Mouse (Mus musculus): ENCODE results near the gene Lsamp. TPM values are rescaled to one million over a fixed set of nuclear protein-coding genes. Genes with fewer than 3 reads are reported as not detected.

Lsamp gene
- total RNA-seq, 2 experiments from 2014 or later: 0.38 to 0.53 TPM

DNA sequence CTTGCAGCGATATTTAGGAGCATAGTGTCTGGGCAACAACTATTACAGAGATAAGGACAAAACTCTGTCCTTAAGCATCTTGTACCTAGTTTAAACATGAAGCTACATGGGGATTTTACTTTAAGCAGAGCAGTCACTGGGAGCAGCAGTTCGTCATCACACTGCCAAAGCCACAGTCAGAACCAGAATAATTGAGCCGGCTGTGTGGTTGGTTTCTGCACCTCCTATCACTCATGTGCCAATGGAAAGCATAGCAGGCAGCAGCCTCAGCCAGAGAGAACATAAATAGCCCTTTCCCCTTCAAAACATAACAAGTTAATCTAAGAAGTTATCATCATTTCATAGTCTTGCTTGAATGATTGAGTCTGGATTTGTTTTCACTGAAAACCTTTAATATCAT is 2075.8 kb downstream of the Lsamp start:
- no peak overlapping the region for H3K27ac ChIP-seq
- TF ChIP-seq CTCF (IDR thresholded peaks at IDR 0.05): no peak
- intact Hi-C loops (cut with DNase I): no loop called here
- H3K4me3 ChIP-seq: no peak overlapping the region
- DNase-seq: no peak

DNA sequence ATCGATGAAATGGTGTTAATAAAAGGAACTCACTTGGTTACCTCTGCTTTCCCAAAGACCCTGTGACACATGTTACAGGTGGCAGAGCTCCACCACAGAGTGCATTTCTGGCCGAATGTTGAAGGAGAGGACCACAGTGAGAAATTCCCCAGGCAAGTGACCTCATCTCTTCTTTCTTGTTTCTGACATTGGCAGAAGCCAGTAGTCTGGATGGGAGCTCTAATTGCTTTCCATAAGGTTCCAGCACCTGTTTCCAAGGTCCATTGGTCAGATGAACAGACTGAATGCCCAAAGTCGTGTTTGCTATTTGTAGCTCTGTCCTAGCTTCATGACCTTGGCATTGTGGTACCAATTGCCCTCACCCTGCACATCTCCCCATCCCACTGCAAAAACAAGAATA is 2090.2 kb downstream of the Lsamp start:
- no peak for DNase-seq
- Histone ChIP-seq H3K27ac (no peak overlapping the region), H3K4me3 (no peak overlapping the region)
- intact Hi-C loops (cut with DNase I): no loop called here
- TF ChIP-seq CTCF (IDR thresholded peaks at IDR 0.05): no peak

GRCm38 (mm10) chr16:42079573-42079972 is 2095.4 kb downstream of the Lsamp start:
- Histone ChIP-seq H3K4me3 (no peak overlapping the region), H3K27ac (no peak overlapping the region)
- TF ChIP-seq CTCF (IDR thresholded peaks at IDR 0.05): no peak
- no peak for DNase-seq
- intact Hi-C loops (cut with DNase I): no loop called here

- TF ChIP-seq CTCF (IDR thresholded peaks at IDR 0.05): no peak
- intact Hi-C loops (cut with DNase I): no loop called here
- no peak for DNase-seq
Measured at GRCm38 (mm10) chr16:42081611-42082010, 2097.4 kb downstream of the Lsamp start.

DNA sequence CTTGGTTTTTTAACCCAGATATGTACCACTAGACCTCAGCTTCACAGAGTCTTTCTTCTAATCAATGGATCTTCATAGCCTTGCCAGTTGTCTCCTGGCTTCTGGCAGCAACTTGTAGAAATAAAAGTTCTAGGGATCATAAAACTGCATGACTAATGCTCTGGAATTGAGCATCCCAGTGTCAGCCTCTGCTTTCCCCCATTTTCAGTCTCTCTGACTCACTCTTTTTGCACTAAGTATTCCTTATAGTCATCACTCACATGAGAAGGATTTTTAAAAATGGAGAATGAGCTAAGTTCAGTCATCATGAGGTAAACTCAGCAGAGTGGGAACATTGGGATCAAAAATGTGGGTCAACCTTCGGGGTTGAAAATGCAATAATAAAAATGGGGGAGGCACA is 2113.3 kb downstream of the Lsamp start:
- H3K4me3 ChIP-seq: no peak overlapping the region
- intact Hi-C loops (cut with DNase I): no loop called here
- DNase-seq: no peak
- TF ChIP-seq CTCF (IDR thresholded peaks at IDR 0.05): no peak
- H3K27ac ChIP-seq: no peak overlapping the region

More at GRCm38 (mm10) chr16:42081611-42082010, 2097.4 kb downstream of the Lsamp start:
- Histone ChIP-seq H3K27ac (no peak overlapping the region), H3K4me3 (no peak overlapping the region)

- H3K4me3 ChIP-seq: no peak overlapping the region
- no peak for TF ChIP-seq CTCF (IDR thresholded peaks at IDR 0.05)
- no peak for DNase-seq
- no peak overlapping the region for H3K27ac ChIP-seq
- intact Hi-C loops (cut with DNase I): no loop called here
Measured at GRCm38 (mm10) chr16:42102186-42102585, 2118.0 kb downstream of the Lsamp start.

DNA sequence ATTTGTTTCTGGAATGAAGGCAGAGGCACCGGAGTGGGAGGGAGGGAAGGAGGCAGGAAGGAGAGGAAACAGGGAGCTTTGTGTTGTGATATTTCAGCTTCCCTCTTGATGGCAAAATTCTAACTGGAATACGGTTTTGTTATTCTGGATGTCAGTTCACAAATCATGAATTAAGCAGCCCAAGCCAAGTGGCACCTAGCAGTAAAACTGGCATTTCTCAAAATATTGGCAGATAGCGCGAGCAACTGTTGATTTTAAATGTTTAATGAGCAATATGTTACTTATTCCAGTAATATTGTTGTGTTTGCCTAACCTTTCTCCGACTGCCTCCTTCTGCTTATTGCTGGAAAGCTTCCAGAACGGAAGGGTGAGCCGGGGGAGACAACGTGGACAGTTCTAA is 2118.5 kb downstream of the Lsamp start:
- TF ChIP-seq CTCF (IDR thresholded peaks at IDR 0.05): no peak
- Histone ChIP-seq H3K4me3 (no peak overlapping the region), H3K27ac (no peak overlapping the region)
- intact Hi-C loops (cut with DNase I): no loop called here
- no peak for DNase-seq

GRCm38 (mm10) chr16:42112251-42112650 is 2128.1 kb downstream of the Lsamp start:
- H3K4me3 ChIP-seq: no peak overlapping the region
- no peak for TF ChIP-seq CTCF (IDR thresholded peaks at IDR 0.05)
- no peak overlapping the region for H3K27ac ChIP-seq
- intact Hi-C loops (cut with DNase I): no loop called here
- DNase-seq: no peak

- intact Hi-C loops (cut with DNase I): no loop called here
- TF ChIP-seq CTCF (IDR thresholded peaks at IDR 0.05): no peak
- no peak for DNase-seq
- Histone ChIP-seq H3K4me3 (no peak overlapping the region), H3K27ac (no peak overlapping the region)
Measured at GRCm38 (mm10) chr16:42113246-42113645, 2129.1 kb downstream of the Lsamp start.

DNA sequence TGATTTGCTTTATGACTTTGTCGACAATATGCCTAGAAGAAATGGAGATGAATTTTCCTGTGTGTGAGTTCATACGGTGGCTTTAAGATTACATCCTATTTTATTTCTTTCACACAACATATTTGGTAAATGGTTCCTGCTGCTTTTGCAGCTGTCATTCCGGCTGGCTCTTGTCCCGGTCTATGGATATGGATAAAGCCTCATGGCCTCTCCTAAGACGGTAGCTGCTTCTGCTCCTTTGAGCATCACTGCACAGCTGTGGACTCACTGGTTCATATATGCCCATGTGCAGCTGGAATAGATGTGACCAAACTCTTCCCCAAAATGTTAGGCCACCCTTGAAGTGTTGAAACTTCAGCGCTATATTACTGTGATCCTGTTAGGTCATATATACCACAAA is 2137.6 kb downstream of the Lsamp start:
- no peak overlapping the region for H3K4me3 ChIP-seq
- no peak overlapping the region for H3K27ac ChIP-seq
- DNase-seq: no peak
- intact Hi-C loops (cut with DNase I): no loop called here
- no peak for TF ChIP-seq CTCF (IDR thresholded peaks at IDR 0.05)

DNA sequence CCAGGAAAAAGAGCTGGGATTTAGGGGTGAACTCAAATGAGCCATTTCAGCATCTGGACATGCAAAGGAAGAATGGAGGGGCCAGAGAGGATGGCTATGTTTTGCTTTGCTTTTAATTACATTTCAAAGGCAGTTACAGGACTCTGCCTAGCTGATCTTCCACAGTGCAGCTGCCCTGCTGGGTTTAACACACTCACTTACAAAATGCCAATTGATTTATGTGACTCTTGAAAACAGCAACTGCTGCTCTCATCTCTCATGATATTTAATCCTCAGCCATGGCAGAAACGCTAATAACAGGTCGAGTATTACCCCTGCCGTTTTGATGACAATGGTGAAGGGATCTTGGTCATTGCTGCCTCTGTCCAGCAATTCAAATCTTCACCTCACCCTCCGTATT is 2139.7 kb downstream of the Lsamp start:
- Histone ChIP-seq H3K4me3 (no peak overlapping the region), H3K27ac (no peak overlapping the region)
- no peak for DNase-seq
- no peak for TF ChIP-seq CTCF (IDR thresholded peaks at IDR 0.05)
- intact Hi-C loops (cut with DNase I): no loop called here

- no peak for TF ChIP-seq CTCF (IDR thresholded peaks at IDR 0.05)
- no peak for DNase-seq
- Histone ChIP-seq H3K27ac (no peak overlapping the region), H3K4me3 (no peak overlapping the region)
- intact Hi-C loops (cut with DNase I): no loop called here
Measured at GRCm38 (mm10) chr16:42126061-42126460, 2141.9 kb downstream of the Lsamp start.

GRCm38 (mm10) chr16:42147164-42147563 is 2163.0 kb downstream of the Lsamp start:
- no peak overlapping the region for H3K4me3 ChIP-seq
- no peak for DNase-seq
- intact Hi-C loops (cut with DNase I): no loop called here
- no peak for TF ChIP-seq CTCF (IDR thresholded peaks at IDR 0.05)
- no peak overlapping the region for H3K27ac ChIP-seq

DNA sequence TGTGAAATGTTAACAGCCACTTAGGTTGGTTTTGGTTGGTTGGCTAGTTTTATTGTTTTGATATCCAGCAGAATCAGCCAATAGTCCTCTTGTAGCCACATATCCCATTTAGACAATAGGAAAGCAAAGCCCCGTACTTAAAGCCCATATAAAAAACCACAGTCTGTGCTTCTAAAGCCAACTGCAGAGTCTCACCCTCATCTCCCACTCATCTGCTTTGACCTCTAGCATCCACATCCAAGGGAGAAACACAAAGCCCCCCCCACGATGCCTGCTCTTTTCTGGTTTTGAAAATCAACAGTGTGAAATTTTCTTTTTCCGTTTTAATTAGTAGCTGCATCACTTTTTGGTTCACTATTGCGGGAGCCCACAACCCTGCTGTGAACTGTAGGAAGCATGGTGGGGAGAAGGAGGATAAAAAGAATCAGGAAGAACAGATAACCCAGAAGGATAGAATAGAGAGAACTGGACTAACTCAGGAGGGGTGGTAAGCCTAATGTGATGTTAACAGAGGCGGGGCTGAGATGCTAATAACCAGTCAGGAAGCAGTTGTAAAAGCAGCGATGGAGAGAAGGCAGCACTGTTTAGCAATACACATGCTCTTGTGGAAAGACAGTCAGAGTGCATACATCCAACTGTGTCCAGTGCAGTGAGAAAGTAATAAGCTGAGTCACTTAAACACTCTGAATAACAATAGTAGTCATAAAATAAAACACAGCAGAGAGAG is 2165.2 kb downstream of the Lsamp start:
- TF ChIP-seq CTCF (IDR thresholded peaks at IDR 0.05): no peak
- no peak overlapping the region for H3K4me3 ChIP-seq
- no peak for DNase-seq
- intact Hi-C loops (cut with DNase I): no loop called here
- H3K27ac ChIP-seq: no peak overlapping the region
